Mouse (Mus musculus): ENCODE measurements around the gene Gm10283. TPM values are rescaled to one million over a fixed set of nuclear protein-coding genes. Genes with fewer than 3 reads are reported as not detected.

Gm10283 gene
- not detected for polyA plus RNA-seq (2017; shearing (Covaris generic))

DNA sequence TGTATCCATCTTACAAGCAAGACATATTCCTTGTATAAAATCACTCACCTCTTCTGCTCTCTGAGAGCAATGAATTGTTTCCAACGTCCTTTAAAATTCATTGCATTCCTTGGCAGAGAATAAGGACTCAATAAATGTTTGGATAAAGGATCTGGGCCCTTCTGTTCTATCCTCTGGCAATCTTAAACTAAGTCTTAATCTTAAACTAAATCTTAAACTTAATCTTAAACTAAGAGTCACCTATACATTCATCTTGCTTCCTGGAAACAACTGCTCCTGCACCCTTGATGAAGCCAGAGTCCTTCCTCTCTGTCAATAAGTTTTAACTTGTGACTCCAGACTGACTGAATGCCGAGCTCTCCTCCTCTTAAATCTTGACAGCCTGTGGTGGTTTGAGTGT lies at the start of gene Gm10283:
Gene Gm10283, minus strand, starts transcription at position 101 of the 400 bp plus-strand sequence.

DNA sequence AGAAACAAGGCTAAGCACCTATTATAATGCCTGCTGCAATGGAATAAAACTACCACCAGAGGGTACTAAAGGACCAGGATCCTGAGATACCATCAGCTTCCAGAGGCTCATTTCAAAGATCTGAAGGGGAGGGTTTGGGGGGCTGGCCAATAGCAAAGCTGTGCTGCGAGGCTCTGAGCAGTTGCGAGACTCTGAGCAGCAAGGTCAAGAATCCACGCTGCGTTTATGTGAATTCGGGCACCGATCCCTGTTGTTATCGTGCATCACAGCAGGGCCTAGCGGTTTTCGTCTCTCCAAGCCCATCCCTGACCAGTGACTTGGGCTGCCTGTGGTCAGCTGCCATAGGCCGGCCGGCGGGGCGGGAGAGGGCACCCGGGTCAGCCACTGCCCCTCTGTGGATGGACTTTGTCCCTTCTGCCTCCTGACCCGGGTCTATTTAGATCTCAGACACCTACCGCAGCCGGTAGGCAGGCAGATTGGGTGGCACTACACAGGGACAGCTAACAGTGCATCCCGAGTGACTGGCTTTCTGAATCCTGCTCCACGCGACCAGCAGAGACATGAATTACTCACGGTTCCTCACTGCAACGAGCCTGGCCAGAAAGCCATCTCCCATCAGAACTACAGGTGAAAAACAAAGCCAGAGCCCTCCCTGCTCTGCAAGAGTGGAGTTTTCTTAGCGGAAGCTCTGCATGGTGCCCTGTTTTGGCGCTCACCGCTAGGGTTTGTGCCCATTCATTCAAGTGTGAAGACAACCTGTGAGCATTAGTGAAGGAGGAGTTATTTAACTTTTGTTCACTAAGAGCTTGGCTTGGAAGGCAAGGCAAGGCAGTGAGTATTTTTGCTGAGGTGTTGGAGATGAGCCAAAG lies 2.9 kb upstream of the Gm10283 start, which contains the start of gene Aadat:
Gene Aadat, plus strand, starts transcription at position 280 of the 869 bp plus-strand sequence.

Other genes with a start within 250 kb of the Gm10283 start
- gene Aadat, start 2.7 kb upstream of the Gm10283 start, polyA plus RNA-seq (2017; shearing (Covaris generic)): not detected
- not detected for gene Mfap3l, start 129.6 kb upstream of the Gm10283 start, polyA plus RNA-seq (2017; shearing (Covaris generic))